Comparison of ENCODE assay signal across 12 mouse cellular contexts in genomic region chrX:59606535-59606934, GRCm38 (mm10). TPM values are rescaled to one million over a fixed set of nuclear protein-coding genes. Genes with fewer than 3 reads are reported as not detected.
DNase-seq lines count a peak whose midpoint lies in the region; ATAC-seq and TF ChIP-seq lines count a peak whose summit lies in the region.
"Had no signal": no experiment of that assay in that cellular context is flagged by ENCODE, and none has a peak within 500 bp of the region (broad histone marks: within the 10 kb centered on the region; RNA-seq: fewer than 3 reads in every experiment).

No protein-coding gene starts in this region.

- no peak overlapping the region for H3K27ac ChIP-seq in gastrocnemius, adult 2 months
- no peak overlapping the region for H3K27ac ChIP-seq in midbrain, postnatal 0 days (ENCODE audit: low read depth, low read length)
- H3K27ac ChIP-seq in midbrain, embryonic 13.5 days = no peak overlapping the region
- no peak overlapping the region for H3K27ac ChIP-seq in cortical plate, adult 2 months (ENCODE audit: insufficient read depth, low read length)
- H3K27ac ChIP-seq: liver, embryonic 12.5 days; midbrain, embryonic 12.5 days; stomach, embryonic 15.5 days had no signal

- peak; percentile 58 for TF ChIP-seq CTCF in gastrocnemius, adult 2 months (IDR thresholded peaks at IDR 0.05)
- peak; percentile 45 for TF ChIP-seq CTCF in midbrain, postnatal 0 days (IDR thresholded peaks at IDR 0.05)
- peak; percentile 23; the same call in 1 of the 2 replicates for TF ChIP-seq CTCF in cortical plate, adult 2 months (IDR thresholded peaks at IDR 0.05; ENCODE audit: extremely low read depth, insufficient read depth, low read length)

- 50% methylated on average over 1 of the region's 1 CpGs for WGBS in midbrain, postnatal 0 days
- 68% methylated on average over 1 of the region's 1 CpGs for WGBS in midbrain, embryonic 13.5 days

- TF ChIP-seq POLR2A in cortical plate, adult 2 months (IDR thresholded peaks at IDR 0.05; ENCODE audit: extremely low read depth, insufficient read depth, low read length) = no peak

- no peaks in the 10 kb centered on the region for H3K27me3 ChIP-seq in midbrain, postnatal 0 days (ENCODE audit: insufficient read depth, low read length)
- no peaks in the 10 kb centered on the region for H3K27me3 ChIP-seq in midbrain, embryonic 13.5 days
- H3K27me3 ChIP-seq: liver, embryonic 12.5 days; midbrain, embryonic 12.5 days; stomach, embryonic 15.5 days had no signal

- intact Hi-C loops in gastrocnemius, adult 2 months (cut with DNase I) = loop anchor here (5.0 to 10.0 kb wide), 2 partner anchors 364 to 412 kb away; no protein-coding TSS in a partner anchor

- no peaks in the 10 kb centered on the region for H3K4me1 ChIP-seq in midbrain, postnatal 0 days (ENCODE audit: insufficient read depth, low read length)
- H3K4me1 ChIP-seq in midbrain, embryonic 13.5 days (replicated peaks) = no peaks in the 10 kb centered on the region
- no peaks in the 10 kb centered on the region for H3K4me1 ChIP-seq in cortical plate, adult 2 months (ENCODE audit: control insufficient read depth, insufficient read depth, low read length)
- H3K4me1 ChIP-seq: liver, embryonic 12.5 days; midbrain, embryonic 12.5 days; stomach, embryonic 15.5 days had no signal

- H3K36me3 ChIP-seq in midbrain, postnatal 0 days (ENCODE audit: insufficient read depth, low read length) = no peaks in the 10 kb centered on the region
- H3K36me3 ChIP-seq in midbrain, embryonic 13.5 days = no peaks in the 10 kb centered on the region
- H3K36me3 ChIP-seq: liver, embryonic 12.5 days; midbrain, embryonic 12.5 days; stomach, embryonic 15.5 days had no signal

- no peak overlapping the region for H3K9ac ChIP-seq in midbrain, postnatal 0 days (replicated peaks; ENCODE audit: low read length, poor library complexity, severe bottlenecking)
- no peak overlapping the region for H3K9ac ChIP-seq in midbrain, embryonic 13.5 days (replicated peaks)
- H3K9ac ChIP-seq: liver, embryonic 12.5 days; midbrain, embryonic 12.5 days; stomach, embryonic 15.5 days had no signal

- H3K4me2 ChIP-seq in midbrain, postnatal 0 days (ENCODE audit: low read depth, low read length, poor library complexity, severe bottlenecking) = no peak overlapping the region
- no peak overlapping the region for H3K4me2 ChIP-seq in midbrain, embryonic 13.5 days (replicated peaks)
- H3K4me2 ChIP-seq: liver, embryonic 12.5 days; midbrain, embryonic 12.5 days; stomach, embryonic 15.5 days had no signal

- H3K4me3 ChIP-seq in gastrocnemius, adult 2 months = no peak overlapping the region
- H3K4me3 ChIP-seq in midbrain, postnatal 0 days (ENCODE audit: low read depth, low read length) = no peak overlapping the region
- H3K4me3 ChIP-seq in midbrain, embryonic 13.5 days (replicated peaks) = no peak overlapping the region
- no peak overlapping the region for H3K4me3 ChIP-seq in cortical plate, adult 2 months (ENCODE audit: insufficient read depth, low read length)
- H3K4me3 ChIP-seq: liver, embryonic 12.5 days; midbrain, embryonic 12.5 days; stomach, embryonic 15.5 days had no signal

- H3K9me3 ChIP-seq in midbrain, postnatal 0 days (ENCODE audit: low read length) = no peaks in the 10 kb centered on the region
- no peaks in the 10 kb centered on the region for H3K9me3 ChIP-seq in midbrain, embryonic 13.5 days
- H3K9me3 ChIP-seq: liver, embryonic 12.5 days; midbrain, embryonic 12.5 days; stomach, embryonic 15.5 days had no signal

- no peak for DNase-seq in gastrocnemius, adult 2 months
- no peak for DNase-seq in gastrocnemius, postnatal 4 days (ENCODE audit: low spot score in 2 of 2)
- peak; percentile 2 for DNase-seq in midbrain, postnatal 0 days (ENCODE audit: low spot score)
- DNase-seq in ovary, postnatal 36 days (ENCODE audit: low spot score) = no peak
- DNase-seq in frontal cortex, postnatal 14 days (ENCODE audit: low spot score in 2 of 2) = no peak
- DNase-seq in spleen, postnatal 14 days (ENCODE audit: low spot score in 2 of 2) = no peak
- DNase-seq: heart, adult 11 months had no signal

- ATAC-seq in midbrain, postnatal 0 days (ENCODE audit: low FRiP score) = no peak
- no peak for ATAC-seq in midbrain, embryonic 13.5 days
- ATAC-seq: liver, embryonic 12.5 days had no signal

RNA-seq across cellular contexts. Expression of gene Fgf13, which starts 38.7 kb away (rescaled TPM):
- total RNA-seq in gastrocnemius, adult 2 months (2021) = 10 to 100 TPM; 57.6 to 60.8 TPM
- 10 to 100 TPM; 58.4 to 67.3 TPM for total RNA-seq in gastrocnemius, postnatal 4 days (2021)
- 150 and 210 TPM in 2 replicates for total RNA-seq in midbrain, postnatal 0 days (2014; rRNA removed)
- 215 and 228 TPM in 2 replicates for polyA plus RNA-seq in midbrain, postnatal 0 days (2015; fragmentation: Nextera tagmentation; extraction: Ambion mirVana)
- polyA plus RNA-seq in midbrain, embryonic 13.5 days (2015; fragmentation: Nextera tagmentation; extraction: Ambion mirVana) = 93.7 and 106 TPM in 2 replicates
- 104 and 105 TPM in 2 replicates for polyA plus RNA-seq in cortical plate, adult 2 months (2012; rRNA removed)
